Mouse (Mus musculus): ENCODE measurements around the gene Pm20d2. TPM values are rescaled to one million over a fixed set of nuclear protein-coding genes. Genes with fewer than 3 reads are reported as not detected.

The Pm20d2 gene
- 1 to 10 TPM; 5.5 to 6.3 TPM for total RNA-seq (2021)
- long read RNA-seq, experiment 1, partial matches to known transcripts, result 2 of 8 reads
- long read RNA-seq, experiment 1, other reads (novel, unspliced or antisense), result 3 of 8 reads
- long read RNA-seq, experiment 2, partial matches to known transcripts, result 0 of 3 reads
- long read RNA-seq, experiment 2, other reads (novel, unspliced or antisense), result 0 of 3 reads

DNA sequence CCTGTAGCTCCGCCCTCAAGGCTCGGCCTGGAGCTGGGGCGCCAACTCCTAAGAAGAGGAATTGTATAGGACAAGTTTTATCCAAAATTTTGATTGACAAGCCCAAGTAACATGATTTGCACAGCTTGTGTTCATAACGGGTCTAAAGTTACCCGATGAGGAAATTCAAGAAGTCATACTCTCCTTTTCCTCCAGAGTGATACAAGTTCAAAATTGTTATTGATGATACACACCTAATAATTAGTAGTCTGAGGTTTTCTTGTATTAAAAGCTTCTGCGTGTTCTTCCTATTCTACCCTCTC, at the start of gene Pm20d2:
Gene Pm20d2 (minus strand): TSS at position 3 of the 302 bp plus-strand sequence.
- intact Hi-C loops (cut with DNase I), result loop anchor here (1.0 kb wide), 1 partner anchor 59 kb away; no protein-coding TSS in a partner anchor
- Histone ChIP-seq H3K4me3 (peak within 1 kb of the TSS; percentile 66), H3K27ac (peak within 1 kb of the TSS; percentile 81)
- no peak for TF ChIP-seq CTCF (IDR thresholded peaks at IDR 0.05)
- DNase-seq (ENCODE audit: extremely low spot score in 1 of 2, low spot score in 2 of 2), result no peak

GRCm38 (mm10) chr4:33230881-33231280, 41.3 kb upstream of the Pm20d2 start:
- Histone ChIP-seq H3K27ac (no peak overlapping the region), H3K4me3 (no peak overlapping the region)
- DNase-seq (ENCODE audit: extremely low spot score in 1 of 2, low spot score in 2 of 2), result no peak
- TF ChIP-seq CTCF (IDR thresholded peaks at IDR 0.05), result no peak
- intact Hi-C loops (cut with DNase I), result no loop called here

GRCm38 (mm10) chr4:33229639-33230038, 40.1 kb upstream of the Pm20d2 start:
- intact Hi-C loops (cut with DNase I), result no loop called here
- no peak for DNase-seq (ENCODE audit: extremely low spot score in 1 of 2, low spot score in 2 of 2)
- H3K4me3 ChIP-seq, result no peak overlapping the region
- no peak overlapping the region for H3K27ac ChIP-seq
- no peak for TF ChIP-seq CTCF (IDR thresholded peaks at IDR 0.05)

- no peak for TF ChIP-seq CTCF (IDR thresholded peaks at IDR 0.05)
- no peak overlapping the region for H3K27ac ChIP-seq
- DNase-seq (ENCODE audit: extremely low spot score in 1 of 2, low spot score in 2 of 2), result no peak
- intact Hi-C loops (cut with DNase I), result no loop called here
- H3K4me3 ChIP-seq, result no peak overlapping the region
Measured at GRCm38 (mm10) chr4:33227164-33227563, 37.6 kb upstream of the Pm20d2 start.

DNA sequence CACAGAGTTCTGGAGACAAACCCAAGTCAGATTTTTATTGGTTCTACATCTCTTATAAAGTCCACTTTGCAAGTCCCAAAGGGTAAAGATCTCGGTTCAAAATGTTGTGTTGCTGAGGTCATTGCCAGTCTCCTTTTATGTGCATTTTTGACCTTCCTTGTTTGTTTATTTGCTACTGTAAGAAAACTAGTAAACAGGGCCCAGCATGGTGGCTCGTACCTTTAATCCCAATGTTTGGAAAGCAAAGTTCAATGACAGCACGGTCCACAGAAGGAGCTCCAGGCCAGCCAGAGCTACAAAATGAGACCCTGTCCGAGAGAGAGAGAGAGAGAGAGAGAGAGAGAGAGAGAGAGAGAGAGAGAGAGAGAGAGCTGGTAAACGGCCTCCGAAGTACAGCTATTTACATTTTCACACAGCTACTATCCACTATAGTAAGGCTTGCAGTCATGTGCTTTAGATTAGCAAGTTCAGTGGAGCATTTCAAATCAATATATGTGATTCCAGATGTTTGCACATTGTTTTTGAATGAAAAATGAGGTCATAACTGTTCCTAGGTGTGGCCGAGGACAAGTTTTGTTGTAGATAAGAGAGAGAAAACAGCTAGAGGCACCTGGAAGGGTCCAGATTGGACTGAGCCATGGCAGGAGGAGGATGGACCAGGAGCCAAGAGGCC, 34.6 kb upstream of the Pm20d2 start:
- TF ChIP-seq CTCF (IDR thresholded peaks at IDR 0.05), result no peak
- DNase-seq (ENCODE audit: extremely low spot score in 1 of 2, low spot score in 2 of 2), result no peak
- intact Hi-C loops (cut with DNase I), result no loop called here
- no peak overlapping the region for H3K27ac ChIP-seq
- H3K4me3 ChIP-seq, result no peak overlapping the region

GRCm38 (mm10) chr4:33221847-33222246, 32.3 kb upstream of the Pm20d2 start:
- no peak for TF ChIP-seq CTCF (IDR thresholded peaks at IDR 0.05)
- no peak for DNase-seq (ENCODE audit: extremely low spot score in 1 of 2, low spot score in 2 of 2)
- intact Hi-C loops (cut with DNase I), result no loop called here
- no peak overlapping the region for H3K4me3 ChIP-seq
- H3K27ac ChIP-seq, result no peak overlapping the region

DNA sequence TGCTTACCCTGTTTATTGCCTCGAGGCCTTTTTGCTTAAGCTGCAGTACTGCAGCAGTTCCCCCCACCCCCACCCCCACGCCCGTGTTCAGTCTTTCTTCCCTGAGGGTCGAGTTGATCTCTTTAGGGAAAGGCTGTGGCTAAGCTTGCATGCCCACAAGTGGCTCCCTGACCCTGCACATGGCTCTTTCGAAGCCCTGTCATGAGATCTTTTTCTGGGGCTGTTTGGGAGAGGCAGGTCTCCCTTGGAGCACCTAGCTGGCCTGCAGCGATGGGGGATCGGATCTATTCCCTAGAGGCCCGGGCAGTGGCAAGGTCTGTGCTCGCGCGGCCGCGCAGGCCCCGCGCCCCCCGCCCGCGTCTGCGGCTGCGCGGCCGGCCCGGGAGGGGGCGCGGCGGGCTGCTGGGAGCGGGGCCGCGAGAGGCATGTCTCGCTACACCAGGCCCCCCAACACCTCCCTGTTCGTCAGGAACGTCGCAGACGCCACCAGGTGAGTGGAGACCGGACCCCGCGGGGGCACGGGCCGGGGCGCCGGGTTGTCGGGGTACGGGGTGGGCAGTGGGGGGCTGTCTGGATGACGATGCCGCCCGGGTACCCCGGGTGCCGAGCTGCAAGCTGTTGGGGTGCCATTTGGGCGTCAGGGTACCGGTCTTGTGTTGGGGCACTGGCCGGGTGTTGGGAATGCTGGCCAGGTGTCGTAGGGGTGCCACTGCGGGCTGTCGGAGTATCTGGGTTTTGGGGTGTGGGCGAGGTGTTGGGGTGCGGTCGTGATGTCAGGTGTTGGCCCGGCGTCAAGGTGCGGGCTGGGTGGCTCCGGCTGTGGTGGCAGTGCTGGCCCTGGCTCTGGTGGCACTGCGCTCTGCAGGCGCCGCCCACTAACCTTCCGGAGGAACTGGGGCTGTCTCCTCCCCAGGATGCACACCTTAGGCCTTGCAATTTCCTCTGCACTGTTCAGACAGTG, 19.6 kb upstream of the Pm20d2 start, which contains the start of gene Srsf12:
Gene Srsf12 (plus strand): TSS at position 111 of the 961 bp plus-strand sequence.
- DNase-seq (ENCODE audit: extremely low spot score in 1 of 2, low spot score in 2 of 2), result peak; percentile 48 to 50
- peak within 1 kb of the TSS; percentile 93 for H3K27ac ChIP-seq
- peak; percentile 15; the same call in 1 of the 2 replicates for TF ChIP-seq CTCF (IDR thresholded peaks at IDR 0.05)
- peak within 1 kb of the TSS; percentile 78 for H3K4me3 ChIP-seq
- intact Hi-C loops (cut with DNase I), result loop anchor here (1.0 to 5.0 kb wide), 3 partner anchors 38 to 87 kb away; no protein-coding TSS in a partner anchor

- intact Hi-C loops (cut with DNase I), result loop anchor here (5.0 kb wide), 1 partner anchor 85 kb away; no protein-coding TSS in a partner anchor
- no peak for TF ChIP-seq CTCF (IDR thresholded peaks at IDR 0.05)
- no peak for DNase-seq (ENCODE audit: extremely low spot score in 1 of 2, low spot score in 2 of 2)
- no peak overlapping the region for H3K4me3 ChIP-seq
- no peak overlapping the region for H3K27ac ChIP-seq
Measured at GRCm38 (mm10) chr4:33207551-33207950, 18.0 kb upstream of the Pm20d2 start.

GRCm38 (mm10) chr4:33204682-33205081, 15.1 kb upstream of the Pm20d2 start:
- Histone ChIP-seq H3K27ac (no peak overlapping the region), H3K4me3 (no peak overlapping the region)
- intact Hi-C loops (cut with DNase I), result loop anchor here (5.0 kb wide), 2 partner anchors 57 to 82 kb away; no protein-coding TSS in a partner anchor
- peak; percentile 41 to 43 for DNase-seq (ENCODE audit: extremely low spot score in 1 of 2, low spot score in 2 of 2)
- TF ChIP-seq CTCF (IDR thresholded peaks at IDR 0.05), result peak; percentile 78

- no peak overlapping the region for H3K27ac ChIP-seq
- TF ChIP-seq CTCF (IDR thresholded peaks at IDR 0.05), result no peak
- intact Hi-C loops (cut with DNase I), result no loop called here
- DNase-seq (ENCODE audit: extremely low spot score in 1 of 2, low spot score in 2 of 2), result no peak
- H3K4me3 ChIP-seq, result no peak overlapping the region
Measured at GRCm38 (mm10) chr4:33198117-33198516, 8.6 kb upstream of the Pm20d2 start.

- intact Hi-C loops (cut with DNase I), result loop anchor here (1.0 kb wide), 1 partner anchor 59 kb away; no protein-coding TSS in a partner anchor
- DNase-seq (ENCODE audit: extremely low spot score in 1 of 2, low spot score in 2 of 2), result peak; percentile 79 to 83
- TF ChIP-seq CTCF (IDR thresholded peaks at IDR 0.05), result peak; percentile 21
- H3K4me3 ChIP-seq, result peak overlapping the region; percentile 66
- peak overlapping the region; percentile 81 for H3K27ac ChIP-seq
Measured at GRCm38 (mm10) chr4:33188781-33189734, 479 bp downstream of the Pm20d2 start.

All from left cerebral cortex, adult 2 months (tissue).